Mouse (Mus musculus) neural tube, embryonic 15.5 days (tissue): ENCODE measurements around the gene Fbxo11. TPM values are rescaled to one million over a fixed set of nuclear protein-coding genes. Genes with fewer than 3 reads are reported as not detected.
"Not testable (repeated sequence)": the region's sequence is repeated elsewhere in the genome, so short reads cannot be mapped to it uniquely, and the experiment has no call there.

Experiments used
- ATAC-seq: fragments of 200-750 bp; cut with Nextera tagmentation; 2 replicates; pipeline ENCODE4 v1.8.0; 2017; ENCODE audit warnings: mild to moderate bottlenecking, moderate TSS enrichment, moderate library complexity; ENCODE audit not compliant: low FRiP score
- H3K27ac ChIP-seq: fragments of 300-500 bp; sonication (generic); replicated peaks from 2 replicates; pipeline ENCODE4 v1.5.1; 2015; ENCODE audit warnings: mild to moderate bottlenecking, inconsistent platforms
- H3K27me3 ChIP-seq: fragments of 300-500 bp; sonication (generic); replicated peaks from 2 replicates; pipeline ENCODE4 v1.6.1; 2015; ENCODE audit warnings: inconsistent platforms
- H3K36me3 ChIP-seq: fragments of 300-500 bp; sonication (generic); 2 replicates; pipeline ENCODE4 v1.6.1; 2015; ENCODE audit warnings: inconsistent platforms
- H3K4me1 ChIP-seq: fragments of 300-500 bp; sonication (generic); 2 replicates; pipeline ENCODE4 v1.6.1; 2015; ENCODE audit warnings: inconsistent platforms
- H3K4me2 ChIP-seq: fragments of 300-500 bp; sonication (generic); 2 replicates; pipeline ENCODE4 v1.6.1; 2015; ENCODE audit warnings: inconsistent platforms, mild to moderate bottlenecking, moderate library complexity
- H3K4me3 ChIP-seq: fragments of 300-500 bp; sonication (generic); replicated peaks from 2 replicates; pipeline ENCODE4 v1.5.1; 2015; ENCODE audit warnings: mild to moderate bottlenecking, inconsistent platforms
- H3K9ac ChIP-seq: fragments of 300-500 bp; sonication (generic); replicated peaks from 2 replicates; pipeline ENCODE4 v1.6.1; 2015; ENCODE audit warnings: mild to moderate bottlenecking, inconsistent platforms
- H3K9me3 ChIP-seq: fragments of 300-500 bp; sonication (generic); replicated peaks from 2 replicates; pipeline ENCODE4 v1.6.1; 2016; ENCODE audit warnings: inconsistent platforms
- WGBS: fragments of 180-500 bp; shearing (Covaris S2); methylation state at CpG from one replicate; pipeline ENCODE4 v1.1.7; 2015; ENCODE audit warnings: mixed read lengths; 5-methylcytosine and 5-hydroxymethylcytosine counted together
- polyA plus RNA-seq: library from polyadenylated mRNA; unstranded; fragments of >200 nt; fragmentation: Nextera tagmentation; extraction: Ambion mirVana; gene quantifications from 2 replicates; pipeline ENCODE4 v1.2.1, GENCODE M21; 2015

Gene Fbxo11
- polyA plus RNA-seq, 1 experiment from 2014 or later, result 28.4 TPM

DNA sequence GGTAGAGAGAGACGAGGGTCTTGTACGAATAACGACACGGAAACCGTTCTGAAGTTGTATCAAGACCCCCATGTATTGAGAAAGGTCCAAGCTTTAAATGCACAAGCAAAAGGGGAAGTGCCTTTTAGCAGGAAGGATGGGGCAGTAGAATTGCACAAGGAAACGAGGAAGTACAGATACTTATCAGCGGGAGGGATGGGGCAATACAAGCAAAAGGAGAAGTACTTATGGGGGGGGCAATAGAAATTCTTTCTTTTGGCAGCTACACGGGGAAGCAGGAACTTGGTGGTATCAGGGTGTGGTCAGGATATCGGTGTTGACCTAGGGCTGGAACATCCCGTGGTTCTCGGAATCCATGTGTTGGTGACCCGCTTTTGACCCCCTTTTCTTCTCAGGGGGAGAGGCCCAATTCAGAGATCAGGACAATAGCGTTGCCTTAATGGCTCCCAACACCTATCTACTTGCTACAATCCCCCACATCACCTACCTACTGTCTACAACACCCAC, 110.4 kb downstream of the Fbxo11 start:
- H3K36me3 ChIP-seq, H3K4me3 ChIP-seq, H3K9me3 ChIP-seq, H3K4me2 ChIP-seq, H3K4me1 ChIP-seq, H3K9ac ChIP-seq, H3K27ac ChIP-seq, ATAC-seq, H3K27me3 ChIP-seq: not testable (repeated sequence)
- 90% methylated on average over 13 of the region's 13 CpGs for WGBS

GRCm38 (mm10) chr17:87948965-87949584, 116.0 kb downstream of the Fbxo11 start:
- H3K4me3 ChIP-seq, result no peak overlapping the region
- H3K27me3 ChIP-seq, result no peaks in the 10 kb centered on the region
- no peak for ATAC-seq
- no peaks in the 10 kb centered on the region for H3K9me3 ChIP-seq
- no peaks in the 10 kb centered on the region for H3K4me1 ChIP-seq
- 43% methylated on average over 16 of the region's 16 CpGs for WGBS
- no peak overlapping the region for H3K9ac ChIP-seq
- H3K4me2 ChIP-seq, result no peak overlapping the region
- H3K27ac ChIP-seq, result no peak overlapping the region
- H3K36me3 ChIP-seq, result no peaks in the 10 kb centered on the region

Other genes starting within 250 kb of the Fbxo11 start
- not detected in 2 replicates for gene Rpl36-ps4, start 144.3 kb downstream of the Fbxo11 start, polyA plus RNA-seq
- 25.2 and 32.9 TPM in 2 replicates for gene Msh6, start 90.2 kb downstream of the Fbxo11 start, polyA plus RNA-seq